Mouse (Mus musculus) heart, postnatal 14 days (tissue): ENCODE measurements around the gene Vmn1r198. TPM values are rescaled to one million over a fixed set of nuclear protein-coding genes. Genes with fewer than 3 reads are reported as not detected.
"Not testable (repeated sequence)": the region's sequence is repeated elsewhere in the genome, so short reads cannot be mapped to it uniquely, and the experiment has no call there.

Source experiments
- DNase-seq, 2 experiments: peaks; one replicate each; pipeline ENCODE4 v3.0.0; 2021 to 2022
- intact Hi-C: fragments of 180-260 bp; cut with DNase I; formaldehyde crosslinking; loops from one replicate; pipeline ENCODE4 v1.15.1; 2025
- long read RNA-seq, 2 experiments: library from polyadenylated mRNA; stranded (forward); transcript quantifications; one replicate each; pipeline ENCODE4 v2.0.0; 2021
- total RNA-seq, 2 experiments: library from RNA; stranded (reverse); gene quantifications; 2 replicates each; pipeline ENCODE4 v1.2.3; 2021

The Vmn1r198 gene
- not detected for total RNA-seq
- long read RNA-seq, experiment 1 = 0 reads
- long read RNA-seq, experiment 2 = 0 reads

DNA sequence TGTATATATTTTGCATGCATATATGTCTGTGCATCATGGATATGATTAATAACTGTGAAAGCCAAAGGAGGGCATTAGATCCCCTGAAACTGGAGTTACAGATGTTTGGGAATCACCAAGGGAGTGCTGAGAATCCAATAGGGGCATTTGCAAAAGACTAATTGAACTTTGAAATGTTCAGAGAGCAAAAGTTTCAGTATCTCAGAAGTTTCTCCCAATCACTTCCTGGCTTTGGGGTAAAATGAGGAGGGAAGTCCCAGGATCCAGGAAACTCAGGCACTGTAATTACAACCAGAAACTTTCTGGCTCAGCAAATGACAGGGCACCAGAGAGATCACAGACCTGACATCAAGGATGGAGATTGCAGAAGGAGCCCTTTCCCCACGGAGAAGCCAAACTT lies at the start of gene Vmn1r198:
TSS of gene Vmn1r198 (plus strand) at position 301 of the 400 bp plus-strand sequence.
- intact Hi-C loops = no loop called here
- DNase-seq = no peak

DNA sequence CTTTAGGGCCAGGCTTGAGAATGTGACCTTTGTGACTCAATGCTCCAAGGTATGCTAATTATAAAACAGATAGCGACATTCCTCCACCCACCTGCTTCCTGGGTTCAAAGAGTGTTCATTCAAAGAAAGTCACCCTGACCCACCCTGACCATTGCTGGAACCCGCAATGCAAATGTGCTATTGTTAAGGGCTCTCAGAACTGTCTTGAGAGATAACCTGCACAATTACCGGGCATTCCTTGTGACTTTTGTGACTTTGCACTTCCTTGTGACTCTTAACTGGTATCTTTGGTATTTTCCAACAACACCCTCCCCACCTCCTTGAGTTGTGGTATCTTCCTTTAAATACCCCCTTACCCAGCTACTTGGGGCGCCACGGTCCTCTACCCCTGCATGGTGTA lies 42.1 kb upstream of the Vmn1r198 start:
- DNase-seq, intact Hi-C loops: not testable (repeated sequence)

DNA sequence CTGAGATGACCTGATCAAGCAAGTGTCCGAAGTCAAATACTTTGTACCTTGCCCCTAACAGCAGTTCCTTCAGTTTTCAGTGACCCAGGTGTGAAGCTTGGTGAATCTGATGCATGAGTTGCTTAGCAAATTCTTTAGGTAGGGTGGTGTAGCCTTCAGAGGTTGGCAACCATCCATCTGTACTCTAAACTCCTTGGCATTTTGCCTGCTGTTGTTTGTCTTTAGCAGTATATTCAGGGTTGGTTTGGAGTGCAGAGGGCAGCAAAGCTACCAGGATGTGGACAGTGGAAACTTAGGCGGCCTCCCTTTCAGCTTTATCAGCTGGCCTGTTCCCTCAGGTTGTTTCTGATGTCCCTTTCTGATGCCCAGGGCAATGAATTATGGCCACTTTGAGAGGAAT lies 34.8 kb upstream of the Vmn1r198 start:
- DNase-seq = no peak
- intact Hi-C loops = no loop called here

DNA sequence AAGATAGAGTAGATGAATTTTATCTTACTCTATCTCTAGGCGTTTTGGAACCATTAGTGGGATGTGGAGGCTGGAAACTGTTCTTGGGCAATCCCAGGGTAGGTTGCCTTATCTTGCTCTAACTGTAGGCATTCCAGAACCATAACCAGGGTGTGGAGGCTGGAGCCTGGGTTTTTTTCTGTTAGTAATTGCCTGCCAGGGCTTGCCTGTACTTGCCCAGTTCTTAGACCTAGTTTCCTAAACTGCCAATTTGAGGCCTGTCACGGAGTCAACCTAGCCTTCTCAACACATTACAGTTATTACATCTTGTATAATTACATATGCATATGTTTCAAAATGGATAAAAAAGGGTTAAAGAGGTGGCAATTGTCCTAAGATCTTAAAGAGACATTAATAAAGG lies 32.8 kb upstream of the Vmn1r198 start:
- no peak for DNase-seq
- intact Hi-C loops = no loop called here

DNA sequence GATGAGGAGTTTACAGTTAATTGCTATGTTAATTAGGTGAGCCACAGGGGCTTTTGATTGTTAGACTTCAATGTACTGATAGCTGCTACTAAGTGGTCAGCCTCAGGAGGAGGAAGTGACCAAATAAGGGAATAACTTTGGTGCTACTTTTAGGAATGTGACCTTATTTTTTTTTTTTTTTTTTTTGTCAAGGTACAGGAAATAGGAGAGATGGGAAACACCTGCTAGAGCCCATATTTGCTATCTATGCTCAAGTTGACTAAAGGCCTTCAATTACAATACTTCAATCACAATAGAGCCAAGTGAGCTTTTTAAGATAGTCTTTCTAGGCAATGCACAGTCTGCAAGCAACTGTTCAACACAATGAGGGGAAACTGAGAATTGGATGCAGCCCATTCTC lies 30.1 kb upstream of the Vmn1r198 start:
- DNase-seq = no peak
- intact Hi-C loops = no loop called here

DNA sequence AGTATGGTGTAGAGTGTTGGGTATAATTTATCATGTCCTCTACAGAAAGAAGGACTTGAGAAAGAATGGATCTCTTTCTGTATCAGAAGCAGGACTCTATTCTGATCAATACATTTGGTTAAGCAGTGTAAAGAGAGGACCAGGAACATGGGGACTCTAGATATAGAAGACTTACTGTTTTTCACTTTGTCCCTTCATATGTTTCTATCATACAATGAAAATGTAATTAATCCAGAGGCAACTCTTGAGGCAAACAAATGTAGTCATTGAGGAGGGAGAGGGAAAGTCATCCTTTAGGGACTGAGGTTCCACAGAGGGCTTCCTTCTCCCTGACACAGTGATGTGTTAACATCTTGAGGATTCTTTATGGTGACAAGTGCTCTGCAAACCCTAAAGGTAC lies 25.9 kb upstream of the Vmn1r198 start, which contains the start of gene Vmn1r197:
TSS of gene Vmn1r197 (plus strand) at position 301 of the 400 bp plus-strand sequence.
- DNase-seq = no peak
- intact Hi-C loops = no loop called here

DNA sequence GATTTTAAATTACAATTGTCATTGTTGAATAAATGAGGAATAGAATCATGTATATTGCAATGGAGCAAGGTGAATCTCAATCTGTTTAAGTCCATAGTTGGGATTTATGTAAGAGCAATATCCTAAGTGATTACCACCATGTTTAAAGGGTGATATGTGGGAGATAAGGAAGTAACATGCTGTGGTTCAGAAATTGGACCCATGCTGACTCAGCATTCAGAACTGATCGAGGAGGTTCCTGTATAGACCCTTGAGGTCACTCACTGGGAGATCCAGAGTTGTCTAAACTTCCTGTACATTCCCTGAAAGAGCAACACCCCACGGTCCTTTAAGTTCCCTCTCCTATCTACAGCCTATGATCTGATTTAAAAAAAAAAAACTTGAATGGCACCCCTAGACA lies 16.9 kb upstream of the Vmn1r198 start:
- intact Hi-C loops = no loop called here
- DNase-seq = no peak

DNA sequence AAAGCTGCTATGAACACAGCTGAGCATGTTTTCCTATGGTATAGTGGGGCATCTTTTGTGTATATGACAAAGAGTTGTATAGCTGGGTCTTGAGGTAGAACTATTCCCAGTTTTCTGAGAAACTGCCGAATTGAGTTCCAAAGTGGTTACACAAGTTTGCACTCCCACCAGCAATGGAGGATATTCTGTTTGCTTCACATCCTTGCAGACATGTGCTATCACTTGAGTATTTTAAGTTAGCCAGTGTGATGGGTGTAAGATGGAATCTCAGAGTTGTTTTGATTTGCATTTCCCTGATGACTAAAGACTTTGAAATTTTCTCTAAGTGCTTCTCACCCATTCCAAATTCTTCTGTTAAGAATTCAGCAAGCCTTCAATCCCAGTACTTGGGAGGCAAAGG lies 14.6 kb upstream of the Vmn1r198 start:
- intact Hi-C loops = no loop called here
- no peak for DNase-seq

DNA sequence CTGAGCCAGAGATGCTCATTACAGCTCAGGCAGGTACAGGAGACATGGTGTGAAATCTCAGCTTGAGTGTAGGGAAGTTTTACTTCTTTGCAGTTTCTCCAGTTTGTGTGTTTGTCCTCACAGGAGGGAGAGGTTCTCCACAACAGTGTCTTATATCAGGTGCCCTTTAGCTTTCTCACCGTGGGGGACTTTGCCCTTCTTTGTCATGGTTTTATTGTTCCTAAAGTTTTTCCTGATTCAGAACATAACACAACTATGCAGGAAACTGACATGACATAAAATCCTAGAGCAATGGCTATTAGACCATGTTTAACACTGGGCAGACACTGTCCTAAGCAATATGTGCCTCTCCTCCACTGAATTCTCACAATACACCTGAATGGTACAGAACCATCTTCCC lies 649 bp downstream of the Vmn1r198 start:
- intact Hi-C loops = no loop called here
- no peak for DNase-seq

DNA sequence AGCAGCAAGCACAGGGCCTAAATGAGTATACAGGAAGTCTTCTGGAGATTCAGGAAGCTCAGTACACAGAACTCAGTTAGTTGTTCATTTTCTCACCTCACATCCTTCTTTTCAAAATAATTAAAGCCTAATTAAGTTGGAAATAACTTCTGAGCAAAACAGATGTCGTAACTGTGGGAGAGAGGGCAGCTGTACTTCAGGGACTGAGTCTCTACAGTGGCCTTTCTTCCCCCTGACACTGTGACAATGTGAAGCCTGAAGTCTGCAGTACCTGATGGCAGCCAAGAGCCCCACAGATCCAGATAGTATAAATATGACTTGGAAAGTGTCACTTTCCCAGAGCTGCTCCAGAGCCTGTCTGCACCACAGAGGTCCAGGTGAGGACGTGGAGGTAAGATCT lies 29.4 kb downstream of the Vmn1r198 start, which contains the start of gene Vmn1r199:
TSS of gene Vmn1r199 (plus strand) at position 301 of the 400 bp plus-strand sequence.
- no peak for DNase-seq
- intact Hi-C loops = no loop called here

DNA sequence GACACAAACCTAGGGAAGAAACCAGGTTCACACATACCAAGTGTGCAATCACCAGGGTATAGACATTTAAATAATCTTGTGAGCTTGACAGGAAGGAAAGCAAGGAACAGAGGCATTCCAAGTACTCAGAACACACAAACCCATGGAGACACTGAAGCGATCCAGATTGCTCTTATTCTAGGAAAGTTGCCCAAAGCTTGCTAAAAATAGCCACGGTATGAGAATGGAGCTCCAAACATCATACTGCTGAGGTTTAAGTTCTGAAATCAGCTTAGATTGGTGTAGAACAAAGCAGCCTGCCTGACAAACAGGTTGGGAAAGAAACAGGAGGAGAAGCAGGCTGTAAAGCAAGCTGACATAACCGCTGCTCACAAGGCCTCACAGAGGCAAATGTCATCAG lies 31.0 kb downstream of the Vmn1r198 start:
- intact Hi-C loops = not testable (repeated sequence)
- DNase-seq = peak in 1 of 2 experiments; percentile 23

DNA sequence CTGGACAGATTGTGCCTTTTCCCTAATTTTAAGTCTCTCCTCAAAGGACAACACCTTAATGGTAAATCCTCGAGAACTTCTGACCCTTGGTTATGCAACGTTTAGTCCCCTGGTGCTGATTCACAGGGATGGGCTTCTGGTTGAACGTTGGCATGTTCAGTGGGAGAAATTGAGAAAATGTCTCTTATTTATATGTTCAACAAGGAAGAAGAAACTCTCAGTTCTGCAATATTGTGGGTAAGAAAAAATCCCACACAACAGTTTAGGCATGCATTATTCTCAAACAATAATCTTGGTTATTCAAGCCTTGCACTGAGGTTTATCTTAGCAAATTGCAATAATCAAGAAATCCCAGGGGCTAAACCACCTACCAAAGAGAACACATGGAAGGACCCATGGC lies 33.2 kb downstream of the Vmn1r198 start:
- intact Hi-C loops = no loop called here
- no peak for DNase-seq

DNA sequence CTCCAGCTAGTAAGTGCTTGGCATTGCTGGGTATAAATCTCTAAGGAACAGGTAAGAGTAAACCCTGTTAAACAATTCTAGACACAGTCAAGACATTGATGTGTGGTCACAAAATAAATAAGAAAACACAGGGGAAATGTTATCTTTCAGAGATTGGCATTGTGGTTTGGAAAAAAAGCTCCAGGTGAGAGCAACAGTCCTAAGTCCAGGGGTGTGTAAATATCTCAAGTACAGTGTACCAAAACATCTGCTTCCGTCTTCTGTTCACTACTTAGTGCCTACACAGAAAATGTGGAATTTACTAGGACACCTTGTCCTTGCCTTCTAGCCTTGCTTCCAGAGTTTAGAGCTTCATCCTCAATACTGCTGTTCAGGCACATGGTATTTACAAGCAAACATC lies 36.9 kb downstream of the Vmn1r198 start:
- DNase-seq = no peak
- intact Hi-C loops = no loop called here

DNA sequence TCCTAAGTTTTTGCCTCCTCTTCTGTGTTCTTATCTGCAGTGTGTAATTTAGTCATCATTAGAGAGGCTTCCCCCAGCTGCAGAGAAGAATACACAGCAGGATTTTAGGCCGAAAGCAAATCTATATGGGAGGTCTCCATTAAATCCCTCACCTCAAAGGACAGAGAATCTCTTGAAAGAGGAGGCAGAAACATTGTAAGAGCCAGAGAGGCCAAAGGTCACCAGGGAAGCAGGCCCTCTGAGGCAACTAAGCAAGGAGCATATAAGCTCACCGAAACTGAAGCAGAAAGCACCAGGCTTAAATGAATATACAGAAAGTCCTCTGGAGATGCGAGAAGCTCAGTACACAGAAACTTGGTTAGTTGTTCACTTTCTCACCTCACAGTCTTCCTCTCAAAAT lies 39.9 kb downstream of the Vmn1r198 start, which contains the start of gene Vmn1r200:
TSS of gene Vmn1r200 (plus strand) at position 301 of the 400 bp plus-strand sequence.
- DNase-seq = no peak
- intact Hi-C loops = no loop called here

DNA sequence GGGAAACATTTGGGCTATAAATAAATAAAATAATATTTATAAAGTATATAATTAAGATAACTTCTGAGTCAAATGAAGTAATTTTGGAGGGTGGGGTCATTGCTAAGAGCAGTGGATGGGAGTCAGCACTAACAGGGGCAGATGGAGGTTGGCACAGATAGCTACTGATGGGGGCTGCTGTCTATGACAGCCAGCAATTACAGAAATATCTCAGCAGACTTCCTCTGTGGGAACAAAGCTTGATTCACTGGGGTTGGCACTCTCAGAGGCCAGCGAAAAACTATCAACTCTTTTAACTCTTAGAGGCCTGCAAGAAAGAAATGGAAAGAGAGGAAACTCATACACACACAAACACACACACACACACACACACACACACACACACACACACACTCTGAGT lies 52.8 kb downstream of the Vmn1r198 start:
- intact Hi-C loops = no loop called here
- DNase-seq = no peak

Other genes starting within 250 kb of the Vmn1r198 start
- not detected for gene Vmn1r189, start 244.5 kb upstream of the Vmn1r198 start, total RNA-seq
- not detected for gene Vmn1r191, start 166.4 kb upstream of the Vmn1r198 start, total RNA-seq
- gene Vmn1r192, start 159.2 kb upstream of the Vmn1r198 start, total RNA-seq = not detected
- not detected for gene Vmn1r193, start 127.2 kb upstream of the Vmn1r198 start, total RNA-seq
- not detected for gene Vmn1r194, start 106.1 kb upstream of the Vmn1r198 start, total RNA-seq
- not detected for gene Vmn1r195, start 79.8 kb upstream of the Vmn1r198 start, total RNA-seq
- not detected for gene Vmn1r196, start 60.4 kb upstream of the Vmn1r198 start, total RNA-seq
- gene Vmn1r197, start 25.8 kb upstream of the Vmn1r198 start, total RNA-seq = not detected
- not detected for gene Vmn1r199, start 29.5 kb downstream of the Vmn1r198 start, total RNA-seq
- not detected for gene Vmn1r200, start 40.0 kb downstream of the Vmn1r198 start, total RNA-seq
- gene Vmn1r201, start 121.6 kb downstream of the Vmn1r198 start, total RNA-seq = not detected
- gene Vmn1r202, start 155.0 kb downstream of the Vmn1r198 start, total RNA-seq = under 1 TPM in 1 of 2 experiments, not detected in 1; 0.05 TPM
- gene Vmn1r203, start 167.8 kb downstream of the Vmn1r198 start, total RNA-seq = not detected
- gene Vmn1r204, start 202.8 kb downstream of the Vmn1r198 start, total RNA-seq = not detected
- not detected for gene Vmn1r205, start 242.6 kb downstream of the Vmn1r198 start, total RNA-seq